In genomic region chr9:101062253-101062780, GRCm38 (mm10) we compare ENCODE assay signal across 20 mouse cellular contexts. TPM values are rescaled to one million over a fixed set of nuclear protein-coding genes. Genes with fewer than 3 reads are reported as not detected.
DNase-seq lines count a peak whose midpoint lies in the region; ATAC-seq and TF ChIP-seq lines count a peak whose summit lies in the region.
"Had no signal": no experiment of that assay in that cellular context is flagged by ENCODE, and none has a peak within 500 bp of the region (broad histone marks: within the 10 kb centered on the region; RNA-seq: fewer than 3 reads in every experiment).

No protein-coding gene starts in this region.

- no peaks in the 10 kb centered on the region for H3K27me3 ChIP-seq in intestine, embryonic 14.5 days (replicated peaks; ENCODE audit: control insufficient read depth, insufficient read depth, low read length)
- no peaks in the 10 kb centered on the region for H3K27me3 ChIP-seq in intestine, embryonic 15.5 days (replicated peaks)
- no peaks in the 10 kb centered on the region for H3K27me3 ChIP-seq in lung, embryonic 15.5 days
- H3K27me3 ChIP-seq: embryonic facial prominence, embryonic 12.5 days; forebrain, embryonic 13.5 days; forebrain, embryonic 15.5 days had no signal

- 56% methylated on average over 6 of the region's 6 CpGs for WGBS in intestine, embryonic 14.5 days
- WGBS in intestine, embryonic 15.5 days = 55% methylated on average over 6 of the region's 6 CpGs
- 37% methylated on average over 6 of the region's 6 CpGs for WGBS in lung, embryonic 15.5 days

- no peak overlapping the region for H3K4me3 ChIP-seq in intestine, embryonic 14.5 days (ENCODE audit: low read depth, low read length)
- no peak overlapping the region for H3K4me3 ChIP-seq in intestine, embryonic 15.5 days (replicated peaks)
- H3K4me3 ChIP-seq in lung, embryonic 15.5 days = no peak overlapping the region
- no peak overlapping the region for H3K4me3 ChIP-seq in ES-E14 (ENCODE audit: insufficient read depth in 1 of 2, low read depth in 1 of 2, low read length in 2 of 2, poor library complexity in 1 of 2, severe bottlenecking in 1 of 2)
- H3K4me3 ChIP-seq: embryonic facial prominence, embryonic 10.5 days; embryonic facial prominence, embryonic 12.5 days; forebrain, embryonic 13.5 days; forebrain, embryonic 15.5 days had no signal

- no peak overlapping the region for H3K4me2 ChIP-seq in intestine, embryonic 14.5 days (ENCODE audit: low read length)
- no peak overlapping the region for H3K4me2 ChIP-seq in intestine, embryonic 15.5 days (replicated peaks)
- no peak overlapping the region for H3K4me2 ChIP-seq in lung, embryonic 15.5 days
- H3K4me2 ChIP-seq: embryonic facial prominence, embryonic 12.5 days; forebrain, embryonic 13.5 days; forebrain, embryonic 15.5 days had no signal

- no peaks in the 10 kb centered on the region for H3K4me1 ChIP-seq in intestine, embryonic 14.5 days (replicated peaks; ENCODE audit: control insufficient read depth, insufficient read depth, low read length)
- 0 out of 2 replicates have a peak, but pooled peaks cover 2% of the 10 kb centered on the region for H3K4me1 ChIP-seq in intestine, embryonic 15.5 days (replicated peaks)
- H3K4me1 ChIP-seq in lung, embryonic 15.5 days = 0 out of 2 replicates have a peak, but pooled peaks cover 9% of the 10 kb centered on the region
- peaks cover 5 to 12% of the 10 kb centered on the region in 2 experiments; a peak in 3 of 4 replicates for H3K4me1 ChIP-seq in ES-E14 (ENCODE audit: control insufficient read depth in 2 of 2, insufficient read depth in 2 of 2, low read length in 2 of 2, poor library complexity in 1 of 2)
- H3K4me1 ChIP-seq: embryonic facial prominence, embryonic 12.5 days; forebrain, embryonic 13.5 days had no signal

- in situ Hi-C loops in ES-E14 (cut with MboI; ENCODE audit: low sequenced_read_pairs in 2 of 2, unreplicated experiment in 2 of 2) = no loop called here

- no peaks in the 10 kb centered on the region for H3K9me3 ChIP-seq in intestine, embryonic 14.5 days (ENCODE audit: control insufficient read depth, low read length)
- no peaks in the 10 kb centered on the region for H3K9me3 ChIP-seq in intestine, embryonic 15.5 days
- no peaks in the 10 kb centered on the region for H3K9me3 ChIP-seq in lung, embryonic 15.5 days
- no peaks in the 10 kb centered on the region for H3K9me3 ChIP-seq in ES-E14 (ENCODE audit: control insufficient read depth, insufficient read depth, low read depth, low read length)
- H3K9me3 ChIP-seq: forebrain, embryonic 13.5 days; forebrain, embryonic 15.5 days had no signal

- no peak overlapping the region for H3K9ac ChIP-seq in intestine, embryonic 14.5 days (ENCODE audit: low read length)
- no peak overlapping the region for H3K9ac ChIP-seq in intestine, embryonic 15.5 days
- no peak overlapping the region for H3K9ac ChIP-seq in lung, embryonic 15.5 days
- H3K9ac ChIP-seq in ES-E14 (ENCODE audit: insufficient read depth, low read depth, low read length, poor library complexity, severe bottlenecking) = no peak overlapping the region; the same call in 1 of the 2 replicates
- H3K9ac ChIP-seq: embryonic facial prominence, embryonic 12.5 days; forebrain, embryonic 13.5 days; forebrain, embryonic 15.5 days; forebrain, postnatal 0 days had no signal

- no peaks in the 10 kb centered on the region for H3K36me3 ChIP-seq in intestine, embryonic 14.5 days (ENCODE audit: control insufficient read depth, insufficient read depth, low read length)
- no peaks in the 10 kb centered on the region for H3K36me3 ChIP-seq in intestine, embryonic 15.5 days
- H3K36me3 ChIP-seq in lung, embryonic 15.5 days = no peaks in the 10 kb centered on the region
- no peaks in the 10 kb centered on the region for H3K36me3 ChIP-seq in ES-E14 (ENCODE audit: control insufficient read depth, insufficient read depth, low read length, poor library complexity, severe bottlenecking)
- H3K36me3 ChIP-seq: embryonic facial prominence, embryonic 10.5 days; embryonic facial prominence, embryonic 12.5 days; forebrain, embryonic 15.5 days had no signal

- no peak overlapping the region for H3K27ac ChIP-seq in intestine, embryonic 14.5 days (ENCODE audit: low read depth)
- no peak overlapping the region for H3K27ac ChIP-seq in intestine, embryonic 15.5 days
- H3K27ac ChIP-seq in lung, embryonic 15.5 days = no peak overlapping the region
- peak overlapping the region; percentile 8; the same call in 1 of the 2 replicates for H3K27ac ChIP-seq in ES-E14 (ENCODE audit: insufficient read depth, low read depth, low read length, poor library complexity, severe bottlenecking)
- H3K27ac ChIP-seq: embryonic facial prominence, embryonic 10.5 days; embryonic facial prominence, embryonic 12.5 days; forebrain, embryonic 13.5 days; forebrain, embryonic 15.5 days had no signal

- peak; percentile 55; the same call in 1 of the 2 replicates for ATAC-seq in intestine, embryonic 14.5 days (replicated peaks; ENCODE audit: low FRiP score, low TSS enrichment, low read depth)
- ATAC-seq in intestine, embryonic 15.5 days = no peak
- ATAC-seq in lung, embryonic 15.5 days (ENCODE audit: borderline replicate concordance, extremely low read depth, low FRiP score, low TSS enrichment) = peak; percentile 27; the same call in 1 of the 2 replicates
- no peak for ATAC-seq in activated CD4-positive, CD25-positive, alpha-beta regulatory T cell, adult 4 months
- ATAC-seq: forebrain, embryonic 13.5 days; forebrain, embryonic 15.5 days; forebrain, postnatal 0 days had no signal

- DNase-seq in intestine, embryonic 14.5 days (ENCODE audit: low spot score) = no peak
- no peak for DNase-seq in lung, postnatal 14 days
- DNase-seq in ES-CJ7 (ENCODE audit: low read depth, low spot score) (peak; percentile 79), ES-E14 (ENCODE audit: low read depth, low spot score) (no peak)
- no peak for DNase-seq in thymus, postnatal 4 days
- DNase-seq: adrenal gland, adult 8-10 months; adrenal gland, postnatal 14 days; adrenal gland, postnatal 36 days; cerebellum, adult 11-12 months; cerebellum, adult 2 months; cerebellum, adult 9-10 months; cerebellum, postnatal 25 days; forebrain, postnatal 0 days had no signal

TF ChIP-seq in ES-E14, 5 proteins besides CTCF, POLR2A, EP300 and RAD21:
- TF ChIP-seq ZC3H11A (IDR thresholded peaks at IDR 0.05; ENCODE audit: borderline replicate concordance, low read depth, low read length) (no peak), MAFK (IDR thresholded peaks at IDR 0.05; ENCODE audit: insufficient read depth, low read depth, low read length) (no peak), ZNF384 (IDR thresholded peaks at IDR 0.05; ENCODE audit: low read depth, low read length) (no peak), CHD2 (IDR thresholded peaks at IDR 0.05; ENCODE audit: low read depth, low read length) (no peak), HCFC1 (IDR thresholded peaks at IDR 0.05; ENCODE audit: borderline replicate concordance, insufficient read depth, low read length) (no peak)

RNA-seq across cellular contexts. Expression of gene Msl2, which starts 11.6 kb away (rescaled TPM):
- polyA plus RNA-seq in intestine, embryonic 14.5 days (2014; fragmentation: Nextera tagmentation; extraction: Ambion mirVana) = 5.8 and 7.0 TPM in 2 replicates
- polyA plus RNA-seq in intestine, embryonic 15.5 days (2015; fragmentation: Nextera tagmentation; extraction: Ambion mirVana) = 4.7 and 5.1 TPM in 2 replicates
- 5.9 and 6.8 TPM in 2 replicates for polyA plus RNA-seq in lung, embryonic 15.5 days (2015; fragmentation: Nextera tagmentation; extraction: Ambion mirVana)
- 19.5 and 21.3 TPM in 2 replicates for total RNA-seq in ES-E14 (2012; rRNA removed)
- polyA plus RNA-seq in activated CD4-positive, CD25-positive, alpha-beta regulatory T cell, adult 4 months (2017; shearing (Covaris generic)) = 10 to 100 TPM; 11.6 to 12.2 TPM

RNA-seq across cellular contexts. Expression of gene Pccb, which starts 27.6 kb away (rescaled TPM):
- polyA plus RNA-seq in intestine, embryonic 14.5 days (2014; fragmentation: Nextera tagmentation; extraction: Ambion mirVana) = 24.7 and 26.4 TPM in 2 replicates
- polyA plus RNA-seq in intestine, embryonic 15.5 days (2015; fragmentation: Nextera tagmentation; extraction: Ambion mirVana) = 25.1 and 25.5 TPM in 2 replicates
- polyA plus RNA-seq in lung, embryonic 15.5 days (2015; fragmentation: Nextera tagmentation; extraction: Ambion mirVana) = 22.7 and 23.2 TPM in 2 replicates
- total RNA-seq in ES-E14 (2012; rRNA removed) = 24.8 and 27.0 TPM in 2 replicates
- 1 to 10 TPM; 5.6 to 7.8 TPM for polyA plus RNA-seq in activated CD4-positive, CD25-positive, alpha-beta regulatory T cell, adult 4 months (2017; shearing (Covaris generic))

Comparison
In these comparisons a context has a peak if more than half of its experiments do, and no peak if none do; other contexts are left out.
1. ATAC-seq: peak in intestine, embryonic 14.5 days (single experiment) and lung, embryonic 15.5 days (single experiment); none in intestine, embryonic 15.5 days (single experiment) and activated CD4-positive, CD25-positive, alpha-beta regulatory T cell, adult 4 months (single experiment).